Mouse (Mus musculus): ENCODE results near the gene Zc2hc1c.

Gene Zc2hc1c

GRCm38 (mm10) chr12:85341131-85341530 is 52.7 kb downstream of the Zc2hc1c start:
- no peak for DNase-seq

GRCm38 (mm10) chr12:85342310-85342709 is 53.9 kb downstream of the Zc2hc1c start:
- DNase-seq: no peak

GRCm38 (mm10) chr12:85344252-85344651 is 55.9 kb downstream of the Zc2hc1c start:
- no peak for DNase-seq

- DNase-seq: no peak
Observed at GRCm38 (mm10) chr12:85345559-85345958, 57.2 kb downstream of the Zc2hc1c start.

GRCm38 (mm10) chr12:85346374-85346773 is 58.0 kb downstream of the Zc2hc1c start:
- peak; percentile 43 for DNase-seq

GRCm38 (mm10) chr12:85347196-85347595 is 58.8 kb downstream of the Zc2hc1c start:
- no peak for DNase-seq

GRCm38 (mm10) chr12:85348338-85348737 is 59.9 kb downstream of the Zc2hc1c start:
- DNase-seq: no peak
